Mouse (Mus musculus) MEL (cell line): ENCODE results near the gene Timm13. TPM values are rescaled to one million over a fixed set of nuclear protein-coding genes. Genes with fewer than 3 reads are reported as not detected.

Source experiments
- DNase-seq: peaks from one replicate; pipeline ENCODE4 v3.0.0; 2011; ENCODE audit warnings: low read depth, low spot score
- H3K27ac ChIP-seq: 2 replicates; pipeline ENCODE4 v1.5.1; 2012; ENCODE audit warnings: low read depth, mild to moderate bottlenecking, control low read depth, low read length, moderate library complexity; ENCODE audit not compliant: control insufficient read depth
- H3K27me3 ChIP-seq, 2 experiments: fragments of 150-350 bp in 1 of 2; sonication (generic) in 1 of 2; 2 replicates each; pipeline ENCODE4 v1.6.1; 2012; ENCODE audit warnings: low read length in 2 of 2, mild to moderate bottlenecking in 2 of 2, improper control_type of control experiment in 1 of 2, moderate library complexity in 1 of 2; ENCODE audit not compliant: insufficient read depth in 2 of 2, control insufficient read depth in 1 of 2
- H3K36me3 ChIP-seq, 2 experiments: 2 replicates each; pipeline ENCODE4 v1.6.1; 2012 to 2014; ENCODE audit warnings: low read length in 2 of 2, improper control_type of control experiment in 1 of 2, inconsistent platforms in 1 of 2, mild to moderate bottlenecking in 1 of 2; ENCODE audit not compliant: insufficient read depth in 2 of 2, control insufficient read depth in 1 of 2
- H3K4me1 ChIP-seq, 2 experiments: fragments of 150-350 bp in 1 of 2; sonication (generic) in 1 of 2; 2 replicates each; pipeline ENCODE4 v1.6.1; 2012; ENCODE audit warnings: low read length in 2 of 2, improper control_type of control experiment in 1 of 2, mild to moderate bottlenecking in 1 of 2; ENCODE audit not compliant: insufficient read depth in 2 of 2, control insufficient read depth in 1 of 2
- H3K4me3 ChIP-seq, 2 experiments: fragments of 150-350 bp in 1 of 2; sonication (generic) in 1 of 2; 2 replicates each; pipeline ENCODE4 v1.5.1; 2012; ENCODE audit warnings: low read depth in 2 of 2, low read length in 2 of 2, mild to moderate bottlenecking in 2 of 2, moderate library complexity in 2 of 2, control low read depth in 1 of 2, improper control_type of control experiment in 1 of 2; ENCODE audit not compliant: control insufficient read depth in 1 of 2, insufficient read depth in 1 of 2
- H3K79me2 ChIP-seq: 2 replicates; pipeline ENCODE4 v1.6.1; 2012; ENCODE audit warnings: mild to moderate bottlenecking, low read length, moderate library complexity; ENCODE audit not compliant: control insufficient read depth, poor library complexity, insufficient read depth
- H3K9ac ChIP-seq: 2 replicates; pipeline ENCODE4 v1.6.1; 2012; ENCODE audit warnings: low read depth, mild to moderate bottlenecking, control low read depth, low read length, moderate library complexity; ENCODE audit not compliant: control insufficient read depth, poor library complexity, severe bottlenecking
- H3K9me3 ChIP-seq: fragments of 150-350 bp; sonication (generic); replicated peaks from 2 replicates; pipeline ENCODE4 v1.6.1; 2012; ENCODE audit warnings: mild to moderate bottlenecking, low read length, improper control_type of control experiment, moderate library complexity; ENCODE audit not compliant: insufficient read depth
- HCFC1 ChIP-seq: IDR thresholded peaks from 2 replicates; pipeline ENCODE4 v1.6.1; 2012; ENCODE audit warnings: low read depth, mild to moderate bottlenecking, inconsistent platforms, low read length, improper control_type of control experiment, moderate library complexity
- NRF1 ChIP-seq: IDR thresholded peaks from 2 replicates; pipeline ENCODE4 v1.6.1; 2014; ENCODE audit warnings: low read depth, mild to moderate bottlenecking, inconsistent platforms, low read length, improper control_type of control experiment, moderate library complexity; ENCODE audit not compliant: poor library complexity, insufficient read depth, severe bottlenecking
- POLR2A ChIP-seq, 2 experiments: IDR thresholded peaks; 2 replicates each; pipeline ENCODE4 v1.6.1; 2011 to 2012; ENCODE audit warnings: low read length in 2 of 2, mild to moderate bottlenecking in 2 of 2, control low read depth in 1 of 2, improper control_type of control experiment in 1 of 2, low read depth in 1 of 2, moderate library complexity in 1 of 2; ENCODE audit not compliant: control insufficient read depth in 1 of 2, insufficient read depth in 1 of 2, poor library complexity in 1 of 2
- POLR2AphosphoS5 ChIP-seq: IDR thresholded peaks from 2 replicates; pipeline ENCODE4 v1.6.1; 2012; ENCODE audit warnings: low read depth, borderline replicate concordance, mild to moderate bottlenecking, inconsistent platforms, low read length, moderate library complexity, mixed read lengths
- RCOR1 ChIP-seq: IDR thresholded peaks from 2 replicates; pipeline ENCODE4 v1.6.1; 2012; ENCODE audit warnings: low read depth, mild to moderate bottlenecking, inconsistent platforms, low read length, improper control_type of control experiment
- TBP ChIP-seq: IDR thresholded peaks from 2 replicates; pipeline ENCODE4 v1.8.0; 2011; ENCODE audit warnings: low read depth, low read length, improper control_type of control experiment
- TCF12 ChIP-seq: IDR thresholded peaks from 2 replicates; pipeline ENCODE4 v1.6.1; 2014; ENCODE audit warnings: low read depth, mild to moderate bottlenecking, inconsistent platforms, low read length, improper control_type of control experiment, moderate library complexity
- UBTF ChIP-seq: IDR thresholded peaks from 2 replicates; pipeline ENCODE4 v1.6.1; 2012; ENCODE audit warnings: low read depth, mild to moderate bottlenecking, inconsistent platforms, low read length, improper control_type of control experiment, moderate library complexity, borderline replicate concordance; ENCODE audit not compliant: insufficient read depth
- ZKSCAN1 ChIP-seq: IDR thresholded peaks from 2 replicates; pipeline ENCODE4 v1.6.1; 2012; ENCODE audit warnings: low read depth, mild to moderate bottlenecking, inconsistent platforms, low read length, improper control_type of control experiment, moderate library complexity
- ZNF384 ChIP-seq: IDR thresholded peaks from 2 replicates; pipeline ENCODE4 v1.6.1; 2012; ENCODE audit warnings: low read depth, mild to moderate bottlenecking, inconsistent platforms, low read length, improper control_type of control experiment
- polyA plus RNA-seq, 2 experiments: library from polyadenylated mRNA; stranded (reverse) in 1 of 2; unstranded in 1 of 2; fragments of >175 nt in 1 of 2; fragments of >200 nt in 1 of 2; gene quantifications; 2 replicates each; pipeline versions ENCODE4 v1.2.1 to v1.2.4; 2012; ENCODE audit warnings: low replicate concordance in 2 of 2, low read depth in 1 of 2; ENCODE audit not compliant: insufficient read length in 2 of 2, insufficient read depth in 1 of 2, missing spikeins in 1 of 2
- total RNA-seq: library from RNA; depleted of rRNA; stranded (reverse); fragments of 300-350 nt; gene quantifications from 2 replicates; pipeline ENCODE4 v1.2.3, GENCODE M21; 2012

The Timm13 gene
- total and polyA plus RNA-seq, 3 experiments: 329 to 645 (median 349) TPM

DNA sequence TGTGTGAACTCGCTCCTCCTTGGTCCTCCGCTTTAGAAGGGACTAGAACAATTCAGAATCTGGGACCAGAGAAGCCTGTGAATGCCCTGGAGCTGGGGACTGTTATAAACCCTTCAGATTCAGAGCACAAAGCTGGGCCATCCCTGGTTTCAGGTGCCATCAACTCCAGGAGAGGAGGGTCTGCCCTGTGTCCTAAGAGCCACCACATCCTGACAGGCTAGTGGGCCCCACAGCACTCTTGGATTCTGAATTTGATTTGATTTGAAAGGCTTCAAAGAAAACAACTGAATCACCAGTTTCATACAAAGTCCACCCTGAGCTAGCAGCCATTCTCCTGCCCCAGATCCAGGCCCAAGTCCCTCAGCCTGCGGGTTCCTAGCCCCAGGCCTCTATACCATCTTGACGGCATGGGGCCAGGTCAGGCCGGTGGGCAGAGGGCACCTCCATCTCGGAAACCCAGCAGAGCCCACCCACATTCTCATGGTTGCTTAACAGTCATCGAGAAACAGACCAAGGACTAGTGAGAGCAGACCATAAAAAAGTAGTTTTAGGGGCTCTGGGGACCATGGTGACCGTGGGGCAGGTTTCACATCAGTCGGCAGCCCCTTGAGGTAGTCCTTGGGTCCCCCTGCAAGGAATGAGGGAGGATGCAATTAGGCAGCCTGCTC lies 1.6 kb upstream of the Timm13 start:
- Histone ChIP-seq H3K4me3 (no peak overlapping the region), H3K4me1 (peaks cover 0 to 8% of the 10 kb centered on the region in 2 experiments; a peak in 2 of 4 replicates)
- TF ChIP-seq POLR2A (IDR thresholded peaks at IDR 0.05; ENCODE audit: control insufficient read depth in 1 of 2, insufficient read depth in 1 of 2, low read depth in 1 of 2, low read length in 2 of 2, poor library complexity in 1 of 2) (no peak), TBP (no peak), ZKSCAN1 (no peak), NRF1 (no peak)
- TF ChIP-seq, all 39 proteins: peak for 0
- Histone ChIP-seq H3K36me3 (peaks cover 0 to 5% of the 10 kb centered on the region in 2 experiments; a peak in 2 of 4 replicates), H3K79me2 (peaks cover 17% of the 10 kb centered on the region), H3K27me3 (no peaks in the 10 kb centered on the region), H3K9ac (no peak overlapping the region), H3K27ac (no peak overlapping the region), H3K9me3 (no peaks in the 10 kb centered on the region)
- DNase-seq: no peak

DNA sequence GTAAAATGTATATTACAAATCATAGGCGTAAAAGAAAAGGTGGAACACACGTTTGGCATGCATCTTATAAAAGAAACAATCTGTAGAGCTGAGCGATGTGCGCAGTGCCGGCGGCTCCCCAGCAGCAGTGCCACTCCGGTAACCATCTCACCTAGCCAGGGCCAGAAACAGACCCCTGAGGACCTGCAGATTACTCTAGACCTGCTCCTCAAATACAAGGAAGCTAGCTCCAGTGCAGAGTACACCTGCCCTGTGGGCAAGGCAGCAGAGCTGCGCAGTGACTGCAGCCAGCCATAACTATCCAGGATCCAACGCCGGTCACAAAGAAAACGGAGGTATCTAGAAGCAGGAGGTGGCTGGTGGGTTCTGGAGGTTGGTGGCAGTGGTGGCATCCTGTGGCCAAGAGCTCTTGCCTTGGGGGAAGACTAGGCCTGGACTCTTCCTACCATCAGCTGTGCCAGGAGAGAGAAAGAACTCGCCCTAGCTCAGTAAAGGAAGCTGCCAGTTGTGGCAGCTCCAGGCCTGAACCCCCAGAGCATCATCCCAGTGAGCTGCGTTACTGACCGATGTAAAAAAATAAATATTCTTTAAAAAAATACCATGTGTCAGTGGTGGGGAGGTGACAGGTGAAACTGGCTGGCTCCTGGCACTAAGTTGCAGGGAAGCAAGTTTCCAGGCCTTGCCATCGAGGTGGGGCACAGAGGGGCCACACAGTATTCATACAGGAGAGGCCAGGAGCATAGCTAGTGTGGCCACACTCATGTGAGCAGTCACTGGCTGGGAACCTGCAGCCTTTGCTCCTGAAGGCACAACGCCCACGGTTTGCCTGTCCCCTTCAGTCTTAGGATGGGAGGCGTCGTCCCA lies 872 bp upstream of the Timm13 start:
- peaks cover 0 to 5% of the 10 kb centered on the region in 2 experiments; a peak in 2 of 4 replicates for H3K36me3 ChIP-seq
- H3K79me2 ChIP-seq: peaks cover 17% of the 10 kb centered on the region
- no peak for DNase-seq
- no peaks in the 10 kb centered on the region for H3K9me3 ChIP-seq
- TF ChIP-seq POLR2A (IDR thresholded peaks at IDR 0.05; ENCODE audit: control insufficient read depth in 1 of 2, insufficient read depth in 1 of 2, low read depth in 1 of 2, low read length in 2 of 2, poor library complexity in 1 of 2) (no peak), RCOR1 (no peak), HCFC1 (no peak), UBTF (no peak), ZNF384 (no peak), TCF12 (no peak), POLR2AphosphoS5 (no peak)
- no peaks in the 10 kb centered on the region for H3K27me3 ChIP-seq
- peak overlapping the region; percentile 45 for H3K9ac ChIP-seq
- H3K4me3 ChIP-seq: peak overlapping the region in 1 of 2 experiments; percentile 10; a peak in 1 of 4 replicates
- H3K27ac ChIP-seq: peak overlapping the region; percentile 1; the same call in 1 of the 2 replicates
- H3K4me1 ChIP-seq: peaks cover 0 to 8% of the 10 kb centered on the region in 2 experiments; a peak in 2 of 4 replicates
